Mouse (Mus musculus) heart, postnatal 4 days (tissue): ENCODE data around the gene Otos. TPM values are rescaled to one million over a fixed set of nuclear protein-coding genes. Genes with fewer than 3 reads are reported as not detected.

Source experiments
- DNase-seq: peaks from one replicate; pipeline ENCODE4 v3.0.0; 2021
- total RNA-seq, 2 experiments: library from RNA; stranded (reverse); gene quantifications; 2 replicates each; pipeline ENCODE4 v1.2.3; 2021

Otos gene
- total RNA-seq, 2 experiments from 2014 or later: not detected

- no peak for DNase-seq
Measured at GRCm38 (mm10) chr1:92646601-92647000, 2.0 kb downstream of the Otos start.

DNA sequence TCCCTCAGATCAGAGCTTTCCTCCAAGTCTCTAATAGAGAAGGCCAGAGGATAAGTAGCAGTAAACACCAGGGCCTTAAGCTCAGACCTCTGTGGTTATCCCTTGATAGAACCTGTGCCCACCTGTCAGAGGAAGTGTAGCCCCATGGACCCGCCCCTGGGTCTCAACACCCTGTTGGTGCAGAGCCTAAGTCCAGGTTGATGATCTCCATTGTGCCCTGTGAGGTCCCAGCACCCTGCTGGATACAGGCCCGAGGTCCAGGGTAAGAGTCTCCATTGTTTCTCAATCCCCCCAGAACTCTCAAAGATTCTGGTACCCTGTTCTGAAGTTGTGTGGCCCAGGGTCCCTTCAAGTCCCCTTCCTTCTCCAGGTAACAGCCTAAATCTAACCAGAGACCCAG, 2.5 kb downstream of the Otos start:
- no peak for DNase-seq

GRCm38 (mm10) chr1:92644916-92645315, 3.7 kb downstream of the Otos start:
- no peak for DNase-seq

DNA sequence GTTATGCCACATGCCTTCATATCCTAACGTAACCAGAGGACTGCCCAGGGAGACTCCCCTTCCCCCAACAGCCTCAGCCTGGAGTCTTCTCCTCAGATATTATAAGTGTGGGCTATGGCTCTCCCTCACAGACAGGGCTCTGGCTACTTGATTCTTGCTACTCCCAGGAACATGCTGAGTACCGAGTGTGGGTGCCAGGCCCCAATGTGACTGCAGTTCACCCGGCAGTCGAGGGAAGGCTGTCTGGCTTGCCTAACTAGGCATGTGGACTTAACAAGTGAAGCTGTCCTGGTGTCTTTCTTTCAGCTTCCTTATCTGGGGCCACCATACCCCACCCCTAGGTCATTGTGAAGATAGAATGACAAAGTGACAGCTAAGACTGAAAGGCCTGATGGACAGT, 5.0 kb downstream of the Otos start:
- DNase-seq: no peak

- DNase-seq: peak; percentile 90
Measured at GRCm38 (mm10) chr1:92641514-92642272, 6.9 kb downstream of the Otos start, which contains the start of gene Cops9. Gene Cops9, minus strand, starts transcription at chr1:92641985.

GRCm38 (mm10) chr1:92640393-92640792, 8.2 kb downstream of the Otos start:
- no peak for DNase-seq

DNA sequence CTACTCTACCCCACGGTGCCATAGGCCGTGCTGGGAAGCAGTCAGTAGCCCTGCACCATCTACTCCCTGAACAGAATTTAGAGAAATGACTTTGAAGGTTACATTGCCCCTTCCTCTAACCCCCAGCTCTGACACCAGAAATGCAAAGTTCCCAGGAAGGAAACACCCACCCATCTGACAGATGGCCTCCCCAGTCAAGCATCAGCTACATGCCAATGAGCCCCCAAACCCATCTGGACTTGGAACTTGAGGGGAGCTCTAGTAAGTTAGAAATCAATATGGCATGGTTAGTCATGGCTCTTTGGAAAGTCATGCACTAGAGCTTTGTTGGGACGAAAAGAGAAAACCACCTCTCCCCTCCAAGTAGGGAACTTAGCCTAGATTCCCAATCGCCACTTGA, 9.9 kb downstream of the Otos start:
- DNase-seq: peak; percentile 1

DNA sequence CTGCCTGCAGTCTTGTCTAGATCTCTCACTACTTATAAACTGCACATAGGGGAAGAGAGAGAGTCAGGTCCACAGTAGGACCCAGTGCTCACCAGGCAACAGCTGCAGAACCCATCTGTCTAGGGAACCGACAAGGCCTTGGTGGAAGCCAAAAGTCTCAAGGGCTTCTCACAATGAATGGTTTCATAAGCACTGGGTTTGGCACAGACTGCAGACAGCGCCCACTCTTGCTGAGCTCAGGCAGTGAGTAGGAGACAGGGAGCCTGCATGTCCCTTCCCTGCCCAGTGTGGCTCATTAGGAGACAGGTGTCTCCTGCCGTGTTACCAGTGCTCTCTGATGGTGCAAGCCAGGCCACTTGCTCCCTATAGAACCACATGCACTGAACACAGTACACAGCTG, 10.5 kb downstream of the Otos start:
- peak; percentile 3 for DNase-seq

GRCm38 (mm10) chr1:92637501-92638172, 11.0 kb downstream of the Otos start:
- DNase-seq: peak; percentile 3

- no peak for DNase-seq
Measured at GRCm38 (mm10) chr1:92636676-92637075, 12.0 kb downstream of the Otos start.

- DNase-seq: peak; percentile 3
Measured at GRCm38 (mm10) chr1:92636015-92636414, 12.6 kb downstream of the Otos start.

DNA sequence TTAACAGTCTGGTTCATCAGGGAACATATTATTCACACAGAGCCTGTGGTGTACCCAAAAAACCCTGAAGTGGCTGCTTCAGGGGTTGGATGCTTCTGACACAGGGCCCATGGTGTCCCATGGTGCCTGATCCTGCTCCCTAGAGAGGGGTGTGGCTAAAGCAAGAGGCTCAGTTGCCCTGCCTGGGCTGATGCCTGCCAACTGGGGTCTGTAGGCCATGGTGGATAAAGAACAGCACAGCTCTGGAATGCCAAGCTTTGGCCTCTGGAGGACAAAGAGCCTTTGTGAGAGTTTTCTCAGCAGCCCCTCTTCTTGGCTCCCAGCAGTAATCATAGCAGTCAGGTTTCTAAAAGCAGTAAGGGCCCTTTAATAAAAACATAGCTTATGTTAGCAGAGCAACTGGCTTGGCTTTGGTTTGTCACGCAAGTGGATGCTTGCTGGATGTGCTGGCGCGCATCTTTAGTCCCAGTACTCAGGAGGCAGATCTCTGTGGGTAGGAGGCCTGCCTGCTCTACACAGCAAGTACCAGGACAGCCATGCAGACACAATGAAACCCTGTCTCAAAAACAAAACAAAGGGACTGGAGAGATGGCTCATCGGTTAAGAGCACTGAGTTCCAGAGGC, 13.6 kb downstream of the Otos start:
- DNase-seq: peak; percentile 5

DNA sequence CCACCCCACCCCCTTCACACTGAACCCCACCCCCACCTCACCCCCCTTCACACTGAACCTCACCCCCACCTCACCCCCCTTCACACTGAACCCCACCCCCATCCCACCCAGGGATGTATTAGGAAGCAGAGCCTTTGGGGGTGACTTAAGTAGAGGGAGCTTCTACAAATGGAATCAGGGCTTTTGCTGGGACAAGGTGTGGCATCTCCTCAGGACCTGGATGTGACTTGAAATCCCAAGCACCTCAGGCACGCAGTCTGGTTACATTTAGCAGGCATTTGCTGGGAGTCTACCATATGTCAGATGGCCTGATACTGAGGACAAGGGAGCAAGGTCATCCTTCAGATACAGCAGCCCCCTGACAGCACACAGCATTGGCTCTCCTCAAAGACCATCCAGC, 14.1 kb downstream of the Otos start:
- no peak for DNase-seq

GRCm38 (mm10) chr1:92633726-92634125, 14.9 kb downstream of the Otos start:
- DNase-seq: no peak

DNA sequence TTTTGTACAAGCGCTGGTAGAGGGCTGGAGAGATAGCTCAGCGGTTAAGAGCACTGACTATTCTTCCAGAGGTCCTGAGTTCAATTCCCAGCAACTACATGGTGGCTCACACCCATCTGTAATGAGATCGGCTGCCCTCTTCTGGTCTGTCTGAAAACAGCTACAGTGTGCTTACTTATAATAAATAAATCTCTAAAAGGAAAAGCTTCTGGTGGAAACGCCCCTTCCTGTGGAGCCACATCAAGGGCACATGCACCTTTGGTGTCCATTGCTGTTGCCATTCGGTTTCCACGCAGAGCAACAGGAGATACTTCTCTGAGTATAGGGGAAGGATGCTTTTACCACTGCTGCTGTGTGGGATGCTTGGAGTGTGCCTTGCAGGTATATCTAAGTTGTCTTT, 15.7 kb downstream of the Otos start:
- DNase-seq: no peak

GRCm38 (mm10) chr1:92632196-92632595, 16.4 kb downstream of the Otos start:
- DNase-seq: no peak

DNA sequence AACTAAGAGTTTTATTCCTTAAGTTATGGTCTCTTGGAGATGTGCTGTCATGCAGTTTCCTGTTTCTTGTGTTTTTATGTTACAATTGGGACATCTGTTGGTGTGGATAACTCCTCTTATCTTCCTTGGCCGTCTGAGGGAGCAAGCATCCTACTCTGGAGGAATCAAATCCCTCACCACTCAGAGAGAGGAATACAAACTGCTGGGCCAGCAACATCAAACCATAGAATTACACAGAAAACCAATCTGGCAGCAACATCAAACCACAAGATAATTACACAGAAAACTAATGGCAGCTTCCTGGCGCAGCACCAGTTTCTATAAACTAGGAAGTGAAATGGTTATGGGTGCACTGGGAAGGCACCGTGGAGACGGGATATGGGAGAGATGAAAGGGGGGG, 20.4 kb downstream of the Otos start:
- no peak for DNase-seq

DNA sequence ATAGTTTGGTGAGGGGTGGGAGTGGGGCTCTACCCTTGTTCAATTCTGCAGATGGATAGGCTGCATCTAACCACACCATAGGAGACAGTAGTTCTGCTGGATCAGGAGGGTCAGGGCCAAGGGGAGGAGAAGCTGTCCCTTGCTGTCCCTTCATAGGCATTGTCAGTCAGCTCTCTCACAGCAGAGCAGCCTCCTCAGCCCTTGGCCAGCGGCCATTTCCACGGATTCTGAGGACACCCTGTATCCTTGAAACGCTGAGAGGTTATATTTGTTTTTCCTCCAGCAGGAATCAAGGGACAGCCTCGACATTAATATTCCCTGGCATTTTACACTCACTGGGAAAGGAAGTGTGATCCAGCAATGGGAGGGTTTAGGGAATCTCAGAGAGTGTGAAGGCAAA, 30.3 kb downstream of the Otos start:
- no peak for DNase-seq

DNA sequence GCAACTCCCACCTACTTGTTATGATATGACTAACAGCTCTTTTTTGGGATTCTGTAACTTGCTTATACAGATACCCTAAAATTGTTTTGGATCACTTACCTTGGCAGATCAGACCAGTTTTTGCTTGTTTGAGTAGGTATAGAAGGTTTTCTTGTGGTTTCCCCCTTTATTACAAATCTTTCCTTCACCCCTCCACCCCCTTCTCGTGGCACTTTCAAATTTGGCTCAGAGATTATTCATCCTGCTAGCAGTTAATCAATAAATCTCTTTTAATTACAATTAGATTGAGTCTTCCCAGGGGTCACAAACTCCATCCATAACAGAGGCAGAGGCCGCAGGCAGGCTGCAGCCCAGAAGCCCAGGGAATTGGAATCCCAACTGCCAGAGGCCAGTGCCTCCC, 31.2 kb downstream of the Otos start, which contains the start of gene Olfr12:
TSS of gene Olfr12 (plus strand) at position 301 of the 400 bp plus-strand sequence.
- no peak for DNase-seq

DNA sequence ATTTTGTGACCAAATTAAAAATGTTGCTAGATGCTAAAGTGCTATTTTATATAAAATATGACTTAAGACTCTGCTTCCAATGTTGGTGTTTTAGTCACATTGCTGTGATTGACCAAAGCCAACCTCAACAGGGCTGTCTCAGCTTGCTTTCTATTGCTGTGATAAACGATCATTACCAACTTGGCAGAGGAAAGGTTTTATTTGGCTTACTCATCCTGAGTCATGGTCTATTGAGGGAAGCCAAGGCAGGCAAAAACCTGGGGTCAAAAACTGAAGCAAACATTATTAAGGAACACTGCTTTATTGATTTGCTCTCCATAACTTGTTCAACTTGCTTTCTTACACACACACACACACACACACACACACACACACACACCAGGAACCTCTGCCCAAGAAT, 32.6 kb downstream of the Otos start:
- no peak for DNase-seq

- DNase-seq: no peak
Measured at GRCm38 (mm10) chr1:92614516-92614915, 34.1 kb downstream of the Otos start.

DNA sequence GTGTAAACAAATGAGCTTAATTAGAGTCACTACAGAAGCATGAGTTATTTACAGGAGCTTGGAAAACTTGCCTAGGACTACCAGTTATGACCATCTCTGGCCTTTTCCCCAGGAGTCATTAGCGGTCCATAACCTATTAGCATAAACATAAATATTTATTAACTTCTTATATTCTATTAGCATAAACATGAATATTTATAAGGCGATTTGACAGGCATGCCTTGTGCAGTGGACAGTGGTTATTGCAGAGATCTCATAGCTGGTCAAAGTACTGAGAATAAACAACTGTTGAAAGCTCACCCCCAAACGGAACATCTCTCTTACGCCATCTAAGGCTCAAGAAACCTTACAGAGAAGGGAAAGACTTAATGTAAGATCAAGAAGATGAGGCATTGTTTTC, 35.5 kb downstream of the Otos start:
- no peak for DNase-seq

- DNase-seq: peak; percentile 62
Measured at GRCm38 (mm10) chr1:92611008-92611407, 37.6 kb downstream of the Otos start.

GRCm38 (mm10) chr1:92607711-92608110, 40.9 kb downstream of the Otos start:
- no peak for DNase-seq
